Mouse (Mus musculus): Measurements from ENCODE around the gene B230307C23Rik.
"Not testable (repeated sequence)": the region's sequence is repeated elsewhere in the genome, so short reads cannot be mapped to it uniquely, and the experiment has no call there.

Gene B230307C23Rik

DNA sequence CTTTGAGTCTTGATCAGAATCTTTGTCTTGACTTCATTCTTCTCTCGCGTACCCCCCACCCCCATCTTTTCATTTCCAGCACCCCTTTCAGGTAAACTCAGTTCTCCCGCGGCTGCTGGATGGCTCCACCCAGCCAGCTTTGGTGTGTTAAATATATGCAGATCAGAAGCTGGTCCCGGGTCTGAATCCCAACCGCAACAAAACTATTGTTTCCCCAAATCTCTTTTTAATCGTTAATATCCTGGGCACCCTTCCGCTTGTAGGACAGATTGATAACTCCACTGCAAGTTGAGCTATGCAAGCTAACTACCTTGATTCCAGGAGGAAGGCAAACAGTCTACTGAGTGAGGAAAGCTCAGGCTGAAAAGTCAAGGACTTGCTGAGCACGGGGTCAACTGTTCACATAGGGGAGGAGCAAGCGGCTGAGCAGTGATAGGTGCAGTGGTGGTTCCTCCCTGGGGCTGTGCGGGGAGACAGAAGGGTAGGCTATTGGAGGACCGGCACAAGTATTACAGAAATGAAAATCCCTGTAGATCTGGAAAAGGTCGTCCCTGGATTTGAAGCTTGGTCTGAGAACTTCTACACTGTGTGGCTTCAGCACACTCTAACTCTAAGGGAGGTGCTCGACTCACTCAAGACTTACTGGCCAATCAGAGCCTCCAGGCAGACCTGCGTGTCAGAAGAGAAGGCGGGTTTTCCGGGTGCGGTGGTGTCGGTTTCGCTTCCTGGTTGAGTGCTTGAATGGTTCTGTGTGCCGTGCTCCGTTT, at the start of gene B230307C23Rik:
B230307C23Rik (plus strand) TSS at position 700 of the 767 bp plus-strand sequence.
- peak; percentile 95 for DNase-seq (ENCODE audit: low read depth, low spot score)

DNA sequence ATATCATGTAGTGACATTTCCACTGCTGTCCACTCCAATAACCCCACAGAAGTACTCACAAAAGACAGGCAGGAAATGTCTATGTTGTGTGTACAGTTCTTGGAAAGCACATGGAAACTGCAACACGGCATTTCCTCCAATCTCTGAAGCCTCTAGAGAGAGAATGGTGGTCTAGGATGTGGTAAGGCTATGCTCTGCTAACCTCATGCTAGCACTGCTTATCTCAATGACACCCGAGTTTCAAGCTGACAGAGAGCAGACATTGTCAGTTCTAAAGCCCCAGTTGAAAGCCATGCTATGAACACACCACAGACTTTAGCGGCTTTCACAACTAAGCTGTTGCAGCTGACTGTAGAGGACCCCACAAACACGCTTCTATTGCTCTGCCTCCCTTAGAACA, 48.3 kb upstream of the B230307C23Rik start:
- DNase-seq (ENCODE audit: low read depth, low spot score): no peak

DNA sequence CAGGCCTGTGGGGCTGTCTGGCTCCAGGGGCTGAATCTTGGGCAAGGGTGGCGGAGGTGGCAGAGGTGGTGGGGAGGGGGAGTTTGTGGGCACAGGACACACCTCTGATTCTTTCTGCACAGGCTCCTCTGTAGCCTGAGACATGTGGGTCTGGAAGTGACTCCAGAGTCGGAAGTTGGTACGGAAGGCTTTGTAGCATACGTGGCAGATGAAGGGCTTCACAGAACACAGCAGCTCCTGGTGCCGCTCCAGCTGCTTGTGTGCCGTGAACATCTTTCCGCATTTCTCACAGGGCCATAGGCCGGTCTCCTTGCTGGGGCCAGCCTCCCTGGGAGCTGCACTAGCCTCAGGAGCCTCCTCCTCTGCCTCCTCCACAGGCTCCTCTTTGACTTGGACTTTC, 47.1 kb upstream of the B230307C23Rik start:
- DNase-seq (ENCODE audit: low read depth, low spot score): peak; percentile 13

- no peak for DNase-seq (ENCODE audit: low read depth, low spot score)
Measured at GRCm38 (mm10) chr16:97952371-97952770, 44.7 kb upstream of the B230307C23Rik start.

GRCm38 (mm10) chr16:97952801-97953200, 44.3 kb upstream of the B230307C23Rik start:
- no peak for DNase-seq (ENCODE audit: low read depth, low spot score)

GRCm38 (mm10) chr16:97953300-97953699, 43.8 kb upstream of the B230307C23Rik start:
- no peak for DNase-seq (ENCODE audit: low read depth, low spot score)

- no peak for DNase-seq (ENCODE audit: low read depth, low spot score)
Measured at GRCm38 (mm10) chr16:97956011-97956410, 41.1 kb upstream of the B230307C23Rik start.

DNA sequence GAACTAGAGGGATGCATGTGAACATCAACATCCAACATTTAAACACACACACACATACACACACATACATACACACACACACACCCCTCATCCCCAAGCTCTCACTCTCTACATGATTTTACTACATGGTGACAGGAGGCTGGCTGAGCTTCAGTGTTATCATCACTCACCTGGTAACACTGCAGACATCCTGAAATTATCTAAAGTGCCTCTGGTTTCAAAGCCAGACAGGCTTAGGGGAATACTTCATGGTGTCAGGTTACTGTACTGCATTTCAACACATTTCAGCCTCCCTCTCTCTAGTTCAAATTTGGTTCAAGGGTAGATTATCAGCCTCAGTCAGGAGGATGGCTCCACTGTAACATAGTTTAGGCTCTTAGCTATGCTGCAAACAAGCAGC, 39.5 kb upstream of the B230307C23Rik start:
- DNase-seq (ENCODE audit: low read depth, low spot score): no peak

- no peak for DNase-seq (ENCODE audit: low read depth, low spot score)
Measured at GRCm38 (mm10) chr16:97958401-97958973, 38.6 kb upstream of the B230307C23Rik start.

GRCm38 (mm10) chr16:97960348-97960747, 36.8 kb upstream of the B230307C23Rik start:
- no peak for DNase-seq (ENCODE audit: low read depth, low spot score)

DNA sequence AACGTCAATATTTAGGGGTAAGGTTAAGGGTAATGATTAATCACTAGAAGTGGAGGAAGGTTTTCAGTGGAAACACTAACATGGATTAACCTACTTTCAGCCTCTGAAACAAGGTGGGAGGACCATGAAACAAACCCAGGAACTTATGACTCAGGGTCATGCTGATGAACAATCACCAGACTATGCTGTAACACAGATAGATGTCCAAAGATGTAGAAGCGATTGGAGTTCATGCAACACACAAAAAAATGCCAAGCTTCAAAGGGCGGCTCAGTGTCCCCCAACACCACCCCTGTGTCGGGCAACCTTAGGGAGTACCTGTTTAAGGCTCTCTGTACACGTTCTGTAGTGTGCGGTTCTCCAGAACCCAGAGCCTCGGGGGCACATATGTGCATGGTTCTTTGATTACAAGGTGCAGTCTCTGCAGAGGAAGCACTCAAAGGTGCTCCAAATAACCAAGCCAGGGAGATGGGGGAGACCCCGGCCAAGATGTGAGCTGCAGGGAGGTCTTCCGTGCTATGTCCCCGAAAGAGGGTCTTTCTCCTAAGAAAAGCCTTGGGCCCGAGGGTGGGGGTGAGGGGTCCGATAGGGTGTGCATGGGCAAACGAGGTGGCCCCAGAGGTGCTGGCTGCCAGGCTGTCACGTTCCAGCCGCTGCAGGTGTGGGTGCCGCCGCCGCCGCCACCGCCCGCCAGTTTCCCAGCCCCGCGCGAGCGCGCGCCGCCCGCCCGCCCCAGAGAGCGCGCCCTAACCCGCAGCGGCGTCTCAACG, 35.5 kb upstream of the B230307C23Rik start:
- no peak for DNase-seq (ENCODE audit: low read depth, low spot score)

DNA sequence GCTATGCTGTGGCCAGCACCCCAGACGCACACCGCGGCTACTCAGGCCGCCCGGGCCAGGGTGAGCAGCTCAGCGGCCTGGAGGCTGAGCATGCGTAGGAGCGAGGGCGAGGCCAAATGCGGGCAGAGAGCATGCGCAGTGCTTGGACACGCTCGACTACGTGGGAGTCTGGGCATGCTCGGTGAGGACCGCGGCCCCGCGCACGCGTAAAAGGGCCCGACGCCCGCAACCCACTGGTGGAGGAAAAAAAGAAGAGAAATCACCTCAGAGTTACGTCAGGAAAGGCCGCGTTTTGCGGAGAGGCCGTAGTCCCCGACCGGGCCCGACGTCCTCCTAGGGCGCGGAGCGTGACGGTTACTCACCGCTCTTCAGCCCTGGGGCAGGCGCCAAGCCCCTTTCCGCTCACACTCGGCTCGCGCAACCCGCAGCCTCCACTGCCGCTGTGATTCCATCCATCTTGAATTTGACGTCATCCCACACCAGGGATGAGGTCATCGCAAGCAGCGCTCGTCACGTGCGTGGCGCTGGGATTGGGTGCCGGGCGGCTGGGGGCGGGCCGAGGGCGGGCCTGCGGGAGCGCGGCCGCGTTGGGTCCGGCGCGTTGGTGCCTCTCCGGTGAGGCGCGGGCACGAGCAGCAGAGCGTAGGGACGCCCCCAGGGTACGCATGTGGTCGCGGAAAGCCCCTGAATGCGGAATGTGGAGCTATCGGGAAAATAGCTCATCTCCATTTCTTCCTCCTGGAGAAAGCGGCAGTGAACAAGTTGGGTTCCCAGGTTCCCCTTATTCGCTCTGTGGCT, 34.8 kb upstream of the B230307C23Rik start, which contains the start of the genes C2cd2 and Zbtb21:
C2cd2 (minus strand) TSS at position 448 of the 798 bp plus-strand sequence.
Zbtb21 (minus strand) TSS at position 472 of the 798 bp plus-strand sequence.
- peak; percentile 96 for DNase-seq (ENCODE audit: low read depth, low spot score)

GRCm38 (mm10) chr16:97963956-97964540, 33.1 kb upstream of the B230307C23Rik start:
- DNase-seq (ENCODE audit: low read depth, low spot score): no peak

DNA sequence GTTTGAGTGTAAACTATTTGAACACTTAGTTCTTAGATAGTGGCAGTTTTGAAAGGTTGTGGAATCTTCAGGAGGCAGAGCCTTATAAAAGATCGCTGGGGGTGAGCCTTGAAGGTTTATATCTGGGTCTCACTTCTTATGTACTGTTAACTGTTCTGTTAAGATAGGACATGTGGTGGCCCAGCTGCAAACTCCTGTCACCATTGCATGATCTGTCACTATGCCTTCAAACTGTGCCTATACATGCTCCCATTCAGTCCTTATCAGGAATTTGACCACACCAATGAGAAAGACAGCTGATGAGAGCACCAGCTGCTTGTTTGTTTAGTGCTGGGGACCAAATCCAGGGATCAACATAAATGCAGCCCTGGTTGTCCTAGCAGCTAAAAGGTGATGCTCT, 19.8 kb upstream of the B230307C23Rik start:
- DNase-seq (ENCODE audit: low read depth, low spot score): no peak

DNA sequence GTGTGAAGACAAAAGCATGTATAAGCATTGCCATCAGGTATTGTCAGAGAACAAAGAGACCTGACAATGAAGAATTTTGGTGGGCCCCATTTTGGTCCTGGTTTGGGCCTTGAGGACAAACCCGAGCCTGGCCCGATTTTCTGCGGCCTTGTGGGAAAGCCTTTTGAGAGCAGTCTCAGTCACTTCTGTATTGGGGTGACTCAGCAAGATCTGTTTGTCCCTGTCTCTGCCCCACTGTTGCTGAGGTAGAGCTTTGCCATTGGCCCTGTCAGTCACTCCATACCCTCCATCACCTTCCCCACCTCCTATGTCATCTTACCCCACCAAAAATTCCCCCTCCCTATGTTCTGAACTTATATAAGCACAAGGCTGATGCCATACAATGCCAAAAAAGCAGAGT, 19.4 kb upstream of the B230307C23Rik start:
- DNase-seq (ENCODE audit: low read depth, low spot score): no peak

- no peak for DNase-seq (ENCODE audit: low read depth, low spot score)
Measured at GRCm38 (mm10) chr16:97981362-97981761, 15.8 kb upstream of the B230307C23Rik start.

DNA sequence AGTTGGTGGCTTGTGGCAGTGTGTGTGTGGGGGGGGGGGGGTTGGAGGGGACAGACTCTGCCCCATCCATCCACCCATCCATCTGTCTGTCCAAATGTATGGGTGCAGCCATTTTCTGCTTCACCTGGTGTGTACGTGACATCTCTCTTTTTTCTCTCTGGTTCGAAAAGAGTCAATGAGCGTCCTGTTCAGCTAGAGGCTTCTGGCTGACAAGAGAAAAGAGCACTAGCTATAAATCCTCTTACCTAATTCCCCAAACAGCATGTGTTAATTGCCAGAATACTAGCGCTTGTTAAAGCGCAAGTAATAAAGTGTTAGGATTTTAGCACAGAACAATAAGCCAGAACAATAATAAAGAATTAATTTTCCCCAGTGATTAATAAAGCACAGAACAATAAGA, 12.5 kb upstream of the B230307C23Rik start:
- DNase-seq (ENCODE audit: low read depth, low spot score): no peak

DNA sequence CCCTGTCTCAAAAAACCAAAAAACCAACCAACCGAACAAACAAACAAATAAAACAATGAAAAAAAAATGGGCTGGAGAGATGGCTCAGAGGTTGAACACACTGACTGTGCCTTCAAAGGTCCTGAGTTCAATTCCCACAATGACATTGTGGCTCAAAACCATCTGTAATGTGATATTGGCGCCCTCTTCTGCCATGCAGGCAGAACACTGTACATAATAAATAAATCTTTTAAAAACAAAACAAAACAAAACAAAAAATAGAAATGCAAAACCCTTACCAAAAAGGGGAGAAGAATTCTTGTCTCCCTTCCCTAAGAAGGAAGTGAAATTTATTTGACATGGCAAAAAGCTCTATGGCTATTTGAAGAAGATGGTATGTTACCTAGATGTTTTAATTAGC, 5.6 kb upstream of the B230307C23Rik start:
- no peak for DNase-seq (ENCODE audit: low read depth, low spot score)

DNA sequence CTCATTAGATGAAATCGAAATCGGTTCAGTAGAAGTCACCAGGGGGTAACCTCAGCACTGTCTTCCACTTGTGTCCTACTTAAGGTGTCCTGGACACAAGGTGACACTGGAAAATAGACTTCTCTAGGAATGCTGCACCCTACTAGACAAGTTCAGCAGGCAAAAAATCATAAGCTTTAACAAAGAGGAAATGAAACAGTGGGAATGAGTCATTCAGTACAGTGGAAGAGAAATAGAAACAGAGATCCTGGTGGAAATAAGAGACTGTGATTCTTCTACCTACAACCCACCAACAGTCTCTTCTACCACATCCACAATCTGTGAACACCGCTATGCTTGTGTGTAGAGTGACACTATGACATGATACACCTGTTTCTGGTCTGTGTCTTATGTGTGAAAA, 4.6 kb upstream of the B230307C23Rik start:
- not testable (repeated sequence) for DNase-seq (ENCODE audit: low read depth, low spot score)

DNA sequence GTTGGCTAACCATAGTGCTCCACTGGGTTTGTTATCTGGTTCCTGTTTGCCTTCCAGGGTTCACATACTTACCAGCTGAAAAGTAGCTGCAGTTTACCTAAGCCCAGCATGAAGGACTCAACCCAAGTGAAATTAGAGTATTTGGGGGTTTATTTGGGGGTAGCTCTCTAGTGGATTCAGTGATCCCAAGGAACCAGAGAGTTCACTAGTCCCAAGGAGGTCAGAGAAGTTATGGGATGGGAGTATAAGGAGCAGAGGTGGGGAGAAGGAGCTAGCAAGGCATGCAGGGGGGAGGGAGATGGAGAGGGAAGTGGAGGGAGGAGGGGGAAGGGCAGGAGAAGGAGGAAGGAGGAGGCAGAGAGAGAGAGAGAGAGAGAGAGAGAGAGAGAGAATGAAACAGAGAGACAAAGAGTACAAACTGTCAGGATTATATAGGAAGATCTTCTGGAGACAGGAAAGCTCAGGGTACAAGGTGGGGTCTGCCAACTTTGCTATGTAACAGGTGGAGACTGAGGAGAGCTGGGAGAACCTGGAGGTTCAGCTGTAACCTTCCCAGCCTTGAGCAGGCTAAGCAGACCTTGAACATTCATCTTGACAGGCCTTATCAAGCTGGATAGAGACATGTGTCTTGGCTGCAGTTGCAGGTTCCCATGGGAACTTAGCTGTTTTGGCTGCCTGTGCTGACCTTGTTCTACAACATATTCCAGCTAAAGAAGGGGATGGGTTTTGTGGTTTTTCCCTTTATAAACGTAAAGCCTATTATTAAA, 1.1 kb upstream of the B230307C23Rik start:
- DNase-seq (ENCODE audit: low read depth, low spot score): no peak

All from R1 (cell line).